ENCODE assay signal across 8 mouse cellular contexts in genomic region chr1:91251148-91251650, GRCm38 (mm10). TPM values are rescaled to one million over a fixed set of nuclear protein-coding genes. Genes with fewer than 3 reads are reported as not detected.
DNase-seq lines count a peak whose midpoint lies in the region; ATAC-seq lines count a peak whose summit lies in the region.

No protein-coding gene starts in this region.

- H3K4me2 ChIP-seq in intestine, embryonic 16.5 days (ENCODE audit: low read depth, low read length) = peak overlapping the region; percentile 70
- peak overlapping the region; percentile 93 for H3K4me2 ChIP-seq in midbrain, embryonic 13.5 days (replicated peaks)

- H3K27me3 ChIP-seq in forebrain, embryonic 10.5 days (ENCODE audit: poor library complexity, severe bottlenecking) = no peaks in the 10 kb centered on the region
- H3K27me3 ChIP-seq in intestine, embryonic 16.5 days (replicated peaks; ENCODE audit: control insufficient read depth, insufficient read depth, low read length) = no peaks in the 10 kb centered on the region
- no peaks in the 10 kb centered on the region for H3K27me3 ChIP-seq in midbrain, embryonic 13.5 days

- H3K4me1 ChIP-seq in forebrain, embryonic 10.5 days = peaks cover 32% of the 10 kb centered on the region
- peaks cover 25% of the 10 kb centered on the region for H3K4me1 ChIP-seq in intestine, embryonic 16.5 days (ENCODE audit: control insufficient read depth, insufficient read depth, low read length)
- H3K4me1 ChIP-seq in midbrain, embryonic 13.5 days (replicated peaks) = peaks cover 27% of the 10 kb centered on the region

- peak overlapping the region; percentile 97 for H3K9ac ChIP-seq in intestine, embryonic 16.5 days (ENCODE audit: low read depth, low read length)
- H3K9ac ChIP-seq in midbrain, embryonic 13.5 days (replicated peaks) = peak overlapping the region; percentile 99

- WGBS in forebrain, embryonic 10.5 days = 52% methylated on average over 5 of the region's 5 CpGs
- 44% methylated on average over 5 of the region's 5 CpGs for WGBS in intestine, embryonic 16.5 days
- WGBS in midbrain, embryonic 13.5 days = 55% methylated on average over 5 of the region's 5 CpGs

- no peaks in the 10 kb centered on the region for H3K9me3 ChIP-seq in forebrain, embryonic 10.5 days
- H3K9me3 ChIP-seq in intestine, embryonic 16.5 days (ENCODE audit: control insufficient read depth, low read length) = no peaks in the 10 kb centered on the region
- no peaks in the 10 kb centered on the region for H3K9me3 ChIP-seq in midbrain, embryonic 13.5 days

- peaks cover 10% of the 10 kb centered on the region for H3K36me3 ChIP-seq in forebrain, embryonic 10.5 days (replicated peaks)
- no peaks in the 10 kb centered on the region for H3K36me3 ChIP-seq in intestine, embryonic 16.5 days (ENCODE audit: control insufficient read depth, insufficient read depth, low read length)
- H3K36me3 ChIP-seq in midbrain, embryonic 13.5 days = 0 out of 2 replicates have a peak, but pooled peaks cover 2% of the 10 kb centered on the region

- peak overlapping the region; percentile 100 for H3K4me3 ChIP-seq in forebrain, embryonic 10.5 days
- H3K4me3 ChIP-seq in intestine, embryonic 16.5 days (ENCODE audit: low read length) = peak overlapping the region; percentile 99
- H3K4me3 ChIP-seq in midbrain, embryonic 13.5 days (replicated peaks) = peak overlapping the region; percentile 99

- DNase-seq in CD4-positive, CD25-positive, alpha-beta regulatory T cell, adult 2 months (ENCODE audit: low read depth, low spot score) = peak; percentile 22
- DNase-seq in A20 (ENCODE audit: low read depth, low spot score) = peak; percentile 59
- no peak for DNase-seq in forebrain, embryonic 10.5 days (ENCODE audit: extremely low spot score, low spot score)
- no peak for DNase-seq in T-cell, adult 2 months (ENCODE audit: low spot score)
- DNase-seq in gastrocnemius, adult 18-20 months (ENCODE audit: low spot score) = no peak

- ATAC-seq in CD4-positive, CD25-positive, alpha-beta regulatory T cell, adult 4 months = no peak
- ATAC-seq in intestine, embryonic 16.5 days = no peak
- no peak for ATAC-seq in midbrain, embryonic 13.5 days

- peak overlapping the region; percentile 93; the same call in 1 of the 2 replicates for H3K27ac ChIP-seq in forebrain, embryonic 10.5 days
- H3K27ac ChIP-seq in intestine, embryonic 16.5 days (ENCODE audit: low read length) = no peak overlapping the region
- no peak overlapping the region for H3K27ac ChIP-seq in midbrain, embryonic 13.5 days

RNA-seq across cellular contexts. Expression of gene Ube2f, which starts 1.1 kb away (rescaled TPM):
- 10 to 100 TPM; 85.2 to 93.4 TPM for polyA plus RNA-seq in CD4-positive, CD25-positive, alpha-beta regulatory T cell, adult 4 months (2017; shearing (Covaris generic))
- polyA plus RNA-seq in forebrain, embryonic 10.5 days (2016; fragmentation: Nextera tagmentation; extraction: Ambion mirVana) = 95.3 and 99.9 TPM in 2 replicates
- polyA plus RNA-seq in intestine, embryonic 16.5 days (2015; fragmentation: Nextera tagmentation; extraction: Ambion mirVana) = 58.5 and 68.8 TPM in 2 replicates
- polyA plus RNA-seq in midbrain, embryonic 13.5 days (2015; fragmentation: Nextera tagmentation; extraction: Ambion mirVana) = 70.5 and 72.8 TPM in 2 replicates
- 10 to 100 TPM; 50.7 to 53.9 TPM for total RNA-seq in gastrocnemius, adult 18-20 months (2021)

RNA-seq across cellular contexts. Expression of gene Scly, which starts 46.9 kb away (rescaled TPM):
- 10 to 100 TPM; 57.1 to 91.0 TPM for polyA plus RNA-seq in CD4-positive, CD25-positive, alpha-beta regulatory T cell, adult 4 months (2017; shearing (Covaris generic))
- 18.5 and 18.7 TPM in 2 replicates for polyA plus RNA-seq in forebrain, embryonic 10.5 days (2016; fragmentation: Nextera tagmentation; extraction: Ambion mirVana)
- 27.4 and 28.6 TPM in 2 replicates for polyA plus RNA-seq in intestine, embryonic 16.5 days (2015; fragmentation: Nextera tagmentation; extraction: Ambion mirVana)
- polyA plus RNA-seq in midbrain, embryonic 13.5 days (2015; fragmentation: Nextera tagmentation; extraction: Ambion mirVana) = 11.6 and 12.4 TPM in 2 replicates
- 1 to 10 TPM; 8.1 TPM for total RNA-seq in gastrocnemius, adult 18-20 months (2021)

Comparison
In these comparisons a context has a peak if more than half of its experiments do, and no peak if none do; other contexts are left out.
1. DNase-seq: peak in CD4-positive, CD25-positive, alpha-beta regulatory T cell, adult 2 months (single experiment) and A20 (single experiment); none in forebrain, embryonic 10.5 days (single experiment), T-cell, adult 2 months (single experiment) and gastrocnemius, adult 18-20 months (single experiment).
2. Peak in every context shown above with its lines, with median percentiles within 50 percentile points of each other: H3K4me3 ChIP-seq.